Mouse (Mus musculus): ENCODE results near the gene H6pd. TPM values are rescaled to one million over a fixed set of nuclear protein-coding genes. Genes with fewer than 3 reads are reported as not detected.

Gene H6pd
- total and polyA plus RNA-seq, 3 experiments = 17.7 to 38.5 (median 25.1) TPM

GRCm38 (mm10) chr4:150006122-150006854 lies 2.5 kb downstream of the H6pd start:
- no peak for DNase-seq (ENCODE audit: extremely low read depth)
- TF ChIP-seq SIN3A (IDR thresholded peaks at IDR 0.05; ENCODE audit: low read length) (peak; percentile 53), ETS1 (conservative IDR thresholded peaks at IDR 0.05; ENCODE audit: low read depth, low read length) (peak; percentile 74), JUN (IDR thresholded peaks at IDR 0.05; ENCODE audit: insufficient read depth, low read depth, low read length) (no peak), BHLHE40 (IDR thresholded peaks at IDR 0.05; ENCODE audit: low read depth, low read length) (peak; percentile 23; the same call in 1 of the 2 replicates), MYC (IDR thresholded peaks at IDR 0.05; ENCODE audit: low read depth, low read length) (0 out of 2 replicates have a peak, but pooled peaks have one; percentile 38), TCF12 (IDR thresholded peaks at IDR 0.05; ENCODE audit: low read depth, low read length) (0 out of 2 replicates have a peak, but pooled peaks have one; percentile 19), NELFE (IDR thresholded peaks at IDR 0.05; ENCODE audit: low read depth, low read length) (no peak), MXI1 (IDR thresholded peaks at IDR 0.05; ENCODE audit: low read depth, low read length) (peak; percentile 29), MEF2A (IDR thresholded peaks at IDR 0.05; ENCODE audit: borderline replicate concordance, low read depth, low read length) (0 out of 2 replicates have a peak, but pooled peaks have one; percentile 13), MAFK (IDR thresholded peaks at IDR 0.05; ENCODE audit: insufficient replicate concordance, low read length) (peak; percentile 92), MAX (IDR thresholded peaks at IDR 0.05; ENCODE audit: low read length) (0 out of 2 replicates have a peak, but pooled peaks have one; percentile 30), TBP (conservative IDR thresholded peaks at IDR 0.05; ENCODE audit: low read depth, low read length) (0 out of 2 replicates have a peak, but pooled peaks have one; percentile 18), ELF1 (IDR thresholded peaks at IDR 0.05; ENCODE audit: low read depth, low read length) (no peak), MAZ (IDR thresholded peaks at IDR 0.05; ENCODE audit: low read depth, low read length) (peak; percentile 53)
- Histone ChIP-seq H3K4me3 (replicated peaks in 1 of 3; ENCODE audit: low read depth in 2 of 3, low read length in 2 of 3, poor library complexity in 1 of 3) (no peak overlapping the region), H3K36me3 (replicated peaks in 1 of 2; ENCODE audit: control insufficient read depth in 1 of 2, insufficient read depth in 1 of 2, low read length in 1 of 2) (peaks cover 4 to 20% of the 10 kb centered on the region in 2 experiments), H3K27me3 (replicated peaks) (no peaks in the 10 kb centered on the region), H3K9ac (ENCODE audit: insufficient read depth, low read depth) (peak overlapping the region; percentile 6; the same call in 1 of the 2 replicates), H3K79me2 (replicated peaks; ENCODE audit: control insufficient read depth, extremely low read depth, insufficient read depth, poor library complexity, severe bottlenecking) (no peaks in the 10 kb centered on the region; the same call in 1 of the 2 replicates), H3K4me2 (ENCODE audit: insufficient read depth, low read depth, poor library complexity, severe bottlenecking) (peak overlapping the region; percentile 87), H3K27ac (ENCODE audit: insufficient read depth, low read depth) (peak overlapping the region; percentile 50), H3K4me1 (ENCODE audit: control insufficient read depth in 1 of 2, insufficient read depth in 2 of 2) (peaks cover 20 to 61% of the 10 kb centered on the region in 2 experiments), H3K9me3 (replicated peaks; ENCODE audit: low read length) (peaks cover 9% of the 10 kb centered on the region)
- in situ Hi-C loops (cut with MboI; ENCODE audit: low pct_ligation_motif_present, low pct_unique_long_range_greater_than_20kb, low sequenced_read_pairs) (no loop called here), dilution Hi-C loops (cut with MboI; ENCODE audit: extremely low pct_ligation_motif_present, extremely low pct_unique_long_range_greater_than_20kb, low sequenced_read_pairs) (no loop called here)

- Histone ChIP-seq H3K4me3 (replicated peaks in 1 of 3; ENCODE audit: low read depth in 2 of 3, low read length in 2 of 3, poor library complexity in 1 of 3) (no peak overlapping the region), H3K9ac (ENCODE audit: insufficient read depth, low read depth) (no peak overlapping the region), H3K79me2 (replicated peaks; ENCODE audit: control insufficient read depth, extremely low read depth, insufficient read depth, poor library complexity, severe bottlenecking) (peaks cover 5% of the 10 kb centered on the region), H3K27ac (ENCODE audit: insufficient read depth, low read depth) (no peak overlapping the region), H3K4me1 (ENCODE audit: control insufficient read depth in 1 of 2, insufficient read depth in 2 of 2) (peaks cover 20 to 66% of the 10 kb centered on the region in 2 experiments), H3K4me2 (ENCODE audit: insufficient read depth, low read depth, poor library complexity, severe bottlenecking) (no peak overlapping the region), H3K27me3 (replicated peaks) (no peaks in the 10 kb centered on the region), H3K36me3 (replicated peaks in 1 of 2; ENCODE audit: control insufficient read depth in 1 of 2, insufficient read depth in 1 of 2, low read length in 1 of 2) (peaks cover 4 to 20% of the 10 kb centered on the region in 2 experiments), H3K9me3 (replicated peaks; ENCODE audit: low read length) (peaks cover 9% of the 10 kb centered on the region)
- no peak for TF ChIP-seq ETS1 (conservative IDR thresholded peaks at IDR 0.05; ENCODE audit: low read depth, low read length)
- TF ChIP-seq MAX (IDR thresholded peaks at IDR 0.05; ENCODE audit: low read length) = no peak
- TF ChIP-seq SMC3 (IDR thresholded peaks at IDR 0.05; ENCODE audit: low read depth, low read length) = no peak
- TF ChIP-seq JUN (IDR thresholded peaks at IDR 0.05; ENCODE audit: insufficient read depth, low read depth, low read length) = no peak
- TF ChIP-seq CHD2 (IDR thresholded peaks at IDR 0.05; ENCODE audit: low read length) = no peak
- TF ChIP-seq ZKSCAN1 (IDR thresholded peaks at IDR 0.05; ENCODE audit: borderline replicate concordance, low read depth, low read length) = no peak
- no peak for TF ChIP-seq ELF1 (IDR thresholded peaks at IDR 0.05; ENCODE audit: low read depth, low read length)
- TF ChIP-seq MXI1 (IDR thresholded peaks at IDR 0.05; ENCODE audit: low read depth, low read length) = no peak
- TF ChIP-seq MYC (IDR thresholded peaks at IDR 0.05; ENCODE audit: low read depth, low read length) = no peak
- TF ChIP-seq MEF2A (IDR thresholded peaks at IDR 0.05; ENCODE audit: borderline replicate concordance, low read depth, low read length) = no peak
- no peak for TF ChIP-seq POLR2A (IDR thresholded peaks at IDR 0.05; ENCODE audit: low read depth, low read length)
- TF ChIP-seq KAT2A (IDR thresholded peaks at IDR 0.05; ENCODE audit: insufficient replicate concordance, low read length) = no peak
- TF ChIP-seq JUND (conservative IDR thresholded peaks at IDR 0.05; ENCODE audit: low read depth, low read length) = no peak
- TF ChIP-seq TCF12 (IDR thresholded peaks at IDR 0.05; ENCODE audit: low read depth, low read length) = no peak
- TF ChIP-seq ZC3H11A (IDR thresholded peaks at IDR 0.05; ENCODE audit: low read depth, low read length) = no peak
- no peak for TF ChIP-seq BHLHE40 (IDR thresholded peaks at IDR 0.05; ENCODE audit: low read depth, low read length)
- no peak for TF ChIP-seq USF2 (conservative IDR thresholded peaks at IDR 0.05; ENCODE audit: low read depth, low read length)
- dilution Hi-C loops (cut with MboI; ENCODE audit: extremely low pct_ligation_motif_present, extremely low pct_unique_long_range_greater_than_20kb, low sequenced_read_pairs) (no loop called here), in situ Hi-C loops (cut with MboI; ENCODE audit: low pct_ligation_motif_present, low pct_unique_long_range_greater_than_20kb, low sequenced_read_pairs) (no loop called here)
- no peak for DNase-seq (ENCODE audit: extremely low read depth)
Measured at GRCm38 (mm10) chr4:150005231-150005630, 3.6 kb downstream of the H6pd start.

Data from CH12.LX (cell line).